Mouse (Mus musculus) mesoderm, embryonic 11.5 days (tissue): ENCODE measurements at regions not wholly inside any gene's neighbourhood (a gene's known extent, or its start where the extent isn't known, plus 50 kb on each side); places are given as distances from the start of the nearest gene placed in this dataset.
"Not testable (repeated sequence)": the region's sequence is repeated elsewhere in the genome, so short reads cannot be mapped to it uniquely, and the experiment has no call there.

Experiments used
- DNase-seq: peaks from one replicate; pipeline ENCODE4 v3.0.0-alpha.2; 2012; ENCODE audit warnings: low read depth, low spot score

GRCm38 (mm10) chrX:80876211-80876610 lies 194.3 kb upstream of the Tmem47 start:
- DNase-seq = not testable (repeated sequence)

DNA sequence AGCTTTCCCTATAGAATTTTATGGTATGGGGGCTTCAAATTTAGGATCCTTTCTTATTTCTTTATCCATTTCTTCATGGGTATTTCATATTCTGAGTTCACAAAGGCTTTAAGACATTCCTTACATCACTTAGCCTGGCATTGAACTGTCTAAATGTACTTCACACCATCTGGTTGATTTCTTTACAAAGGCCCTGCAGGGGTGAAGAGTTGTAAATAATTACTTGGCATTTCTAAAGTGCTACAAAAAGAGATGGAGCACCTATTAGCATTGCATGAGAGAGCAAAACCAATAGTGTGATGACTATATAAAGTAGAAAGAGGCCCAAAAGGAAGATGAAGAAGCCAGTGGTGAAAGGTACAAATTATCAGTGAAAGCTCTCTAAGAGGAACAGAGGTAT lies 169.0 kb upstream of the Tmem47 start:
- peak; percentile 40 for DNase-seq

DNA sequence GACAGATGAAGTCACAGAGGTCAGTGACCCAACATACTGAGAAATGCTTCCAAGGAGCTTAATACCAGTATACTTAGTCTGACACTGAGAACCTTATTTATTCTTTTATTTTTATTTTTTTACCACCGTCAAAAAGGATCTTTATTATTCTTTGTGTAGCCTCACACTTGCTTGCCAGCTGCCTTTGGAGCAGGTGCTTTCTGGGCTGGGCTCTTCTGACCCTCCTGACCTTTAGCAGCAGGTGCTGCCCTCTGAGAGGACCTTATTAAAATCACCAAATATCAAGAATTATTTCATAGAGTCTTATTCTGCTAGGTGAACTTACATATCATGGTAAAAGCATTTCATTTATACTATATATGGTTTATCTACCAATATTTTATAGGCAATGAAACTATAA lies 137.8 kb upstream of the Tmem47 start:
- DNase-seq = no peak
